Mouse (Mus musculus) T-helper 2 cell (primary cell): Measurements from ENCODE around the gene Mis12.

ENCODE experiments used
- in situ Hi-C: fragments of 300-600 bp; cut with MboI, MseI; formaldehyde crosslinking; loops from one replicate; pipeline ENCODE4 v1.15.1; 2025; ENCODE audit warnings: high pct_unique_total_duplicates

Mis12 gene

DNA sequence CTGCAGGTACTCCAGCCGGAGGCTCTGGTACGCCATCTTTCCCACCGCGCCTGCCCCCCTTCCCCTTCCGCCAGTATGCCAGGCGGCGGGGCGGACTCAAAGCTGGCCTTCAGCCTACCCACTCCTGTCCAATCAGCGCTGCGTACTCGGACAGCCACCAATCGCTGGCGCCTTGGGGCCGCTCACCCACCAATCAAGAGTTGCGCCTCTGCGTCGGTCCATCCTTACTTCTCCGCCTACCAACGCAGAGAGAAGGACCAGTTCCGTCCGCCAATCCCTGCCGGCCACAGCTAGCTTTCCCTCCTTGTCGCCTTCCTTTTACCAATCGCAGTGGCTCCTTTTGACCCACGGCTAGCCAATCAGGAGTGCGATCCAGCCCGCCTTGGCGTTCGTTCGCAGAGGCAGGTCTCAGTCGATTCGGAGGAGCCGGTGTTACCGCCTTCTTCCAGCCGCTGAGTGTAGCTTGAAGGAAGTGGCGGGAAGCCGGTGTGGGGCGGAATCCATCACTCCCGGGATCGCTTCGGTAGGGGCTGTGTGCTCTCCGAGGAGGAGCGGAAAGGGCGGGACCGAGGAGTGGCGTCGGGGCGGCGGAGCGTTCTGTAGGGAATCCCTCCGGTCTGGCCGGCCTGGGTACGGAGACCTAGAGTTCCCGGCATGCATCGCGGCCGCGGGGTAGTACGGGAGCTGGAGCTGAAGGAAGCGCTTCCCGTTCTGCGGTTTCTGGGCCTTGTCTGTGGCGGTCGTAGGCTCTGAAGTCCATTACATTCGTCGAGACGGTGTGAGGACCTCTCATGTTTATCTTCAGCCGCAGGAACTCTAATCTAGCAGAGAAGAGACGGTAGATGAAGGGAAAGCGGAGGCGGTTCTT lies at the start of gene Mis12, which contains the start of gene Derl2:
Mis12 (plus strand) TSS at position 411 of the 868 bp plus-strand sequence.
Derl2 (minus strand) TSS at position 641 of the 868 bp plus-strand sequence.
- in situ Hi-C loops = loop anchor here (25.0 kb wide), 2 partner anchors 1193 to 1418 kb away; partner anchors contain the start of genes 4933427D14Rik, Ggt6, Gm43951 and Med31

DNA sequence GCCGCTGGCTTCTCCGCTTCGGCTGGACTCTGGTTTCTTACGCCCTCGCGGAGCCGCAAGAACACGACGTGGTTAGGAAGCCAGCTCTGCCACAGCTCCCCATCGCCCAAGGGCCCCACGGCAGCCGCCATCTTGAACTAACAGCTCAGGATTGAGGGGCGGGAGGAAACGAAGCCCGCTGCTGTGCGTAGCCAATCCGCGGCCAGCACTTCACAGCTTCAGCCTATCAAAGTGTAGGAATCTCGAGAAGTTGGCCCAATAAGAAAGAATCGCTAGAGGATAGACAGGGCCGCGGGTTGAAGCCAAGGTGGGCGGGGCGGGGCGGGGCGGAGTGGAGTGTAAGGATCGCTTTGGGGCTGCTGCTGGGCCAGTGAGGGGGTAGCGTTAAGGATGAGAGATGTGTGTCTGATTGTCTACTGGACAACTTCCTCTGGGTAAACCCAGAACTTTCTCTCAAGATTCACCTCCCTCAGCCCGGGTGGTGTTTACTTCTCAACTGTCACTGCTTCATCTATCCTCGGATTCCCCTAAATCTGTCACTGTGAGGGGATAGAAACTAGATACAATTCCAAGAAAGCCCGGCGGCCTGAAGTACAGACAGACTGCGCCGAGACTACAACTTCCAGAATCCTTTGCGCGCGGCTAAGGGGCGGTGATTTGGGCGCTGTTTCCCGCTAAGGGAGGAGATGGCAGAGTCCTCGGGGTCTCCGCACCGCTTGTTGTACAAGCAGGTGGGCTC lies 49.4 kb upstream of the Mis12 start, which contains the start of the genes Nup88 and Rpain:
Nup88 (minus strand) TSS at position 153 of the 739 bp plus-strand sequence.
Rpain (plus strand) TSS at position 393 of the 739 bp plus-strand sequence.
- in situ Hi-C loops = no loop called here

DNA sequence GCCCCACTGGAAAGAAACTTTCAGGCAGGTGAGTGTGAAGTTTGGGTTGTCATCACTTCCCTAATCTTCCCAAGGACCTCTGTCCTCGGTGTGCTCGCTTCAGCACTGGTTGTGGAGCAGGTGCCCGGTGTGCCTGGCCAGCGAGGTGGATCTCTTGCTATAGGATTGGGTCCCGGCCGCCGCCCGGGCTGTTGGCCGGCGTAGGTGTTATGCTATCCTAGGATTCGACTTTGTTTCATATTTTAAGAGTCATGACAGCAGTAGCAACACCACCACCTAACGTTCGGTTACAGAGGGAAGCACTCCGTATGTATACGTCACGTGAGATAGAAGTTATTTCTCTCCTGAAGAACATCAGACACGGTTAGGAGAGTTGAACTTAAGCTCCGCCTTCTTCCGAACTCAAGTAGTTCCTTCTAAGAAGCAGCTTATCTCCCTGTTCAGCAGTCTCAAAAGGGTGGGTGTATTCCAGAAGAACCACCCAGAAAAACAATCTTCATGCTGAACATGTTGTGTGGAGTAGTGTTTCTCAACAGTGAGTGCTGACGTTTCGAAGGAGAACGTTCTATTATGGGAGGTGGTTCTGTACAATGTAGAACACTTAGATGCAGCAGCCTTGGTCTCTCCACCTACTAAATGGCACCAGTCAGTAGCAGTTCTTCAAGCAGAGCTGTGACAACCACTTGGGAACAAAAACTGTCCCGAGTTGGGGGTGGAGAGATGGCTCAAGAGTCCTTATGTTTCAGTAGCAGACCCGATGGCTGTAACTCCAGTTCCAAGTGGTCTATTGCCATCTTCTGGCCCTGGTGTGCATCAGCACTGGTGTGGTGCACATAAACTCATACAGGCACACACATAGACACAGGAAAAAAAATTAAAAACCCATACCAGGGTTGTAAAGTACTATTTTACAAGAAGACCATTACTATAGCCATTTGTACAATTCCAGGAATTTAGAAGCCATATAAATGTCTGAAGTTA lies 48.6 kb upstream of the Mis12 start:
- in situ Hi-C loops = no loop called here

DNA sequence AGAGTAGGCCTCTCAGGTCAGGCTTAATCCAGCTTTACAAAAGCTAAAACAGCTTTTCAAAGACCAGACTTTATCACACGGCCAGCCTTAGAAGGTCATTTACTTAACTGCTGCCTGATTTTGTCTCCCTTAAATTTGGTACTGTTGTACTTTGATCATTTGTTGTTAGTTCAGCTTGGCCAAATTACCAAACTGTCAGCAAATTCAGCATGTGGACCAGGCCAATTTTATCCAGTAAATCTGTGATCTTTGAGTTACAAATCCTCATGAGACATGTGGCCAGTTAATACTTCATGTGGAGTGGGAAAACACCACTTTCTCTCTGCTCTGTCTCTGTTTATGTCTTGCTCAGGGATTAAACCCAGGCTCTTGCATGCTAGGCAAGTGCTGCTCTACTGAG lies 46.8 kb upstream of the Mis12 start:
- in situ Hi-C loops = no loop called here

DNA sequence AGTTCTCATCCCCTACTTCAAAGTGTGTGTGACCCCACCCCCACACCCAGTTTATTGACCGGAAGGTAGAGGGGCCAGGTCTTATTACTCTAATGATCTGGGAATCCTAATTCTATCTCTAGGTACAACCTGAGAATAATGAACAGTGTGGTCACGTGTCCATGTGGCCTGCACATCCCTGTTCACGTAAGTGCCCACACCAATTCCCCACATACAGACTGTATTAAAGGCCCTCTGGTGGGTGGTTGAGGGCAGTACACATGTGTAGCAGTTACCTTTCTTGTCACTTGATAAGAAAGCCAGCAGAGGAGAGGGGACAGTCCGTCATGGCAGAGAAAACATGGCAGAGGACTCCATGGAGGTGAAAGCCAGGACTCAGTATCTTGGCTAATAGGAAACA lies 45.5 kb upstream of the Mis12 start:
- in situ Hi-C loops = no loop called here

DNA sequence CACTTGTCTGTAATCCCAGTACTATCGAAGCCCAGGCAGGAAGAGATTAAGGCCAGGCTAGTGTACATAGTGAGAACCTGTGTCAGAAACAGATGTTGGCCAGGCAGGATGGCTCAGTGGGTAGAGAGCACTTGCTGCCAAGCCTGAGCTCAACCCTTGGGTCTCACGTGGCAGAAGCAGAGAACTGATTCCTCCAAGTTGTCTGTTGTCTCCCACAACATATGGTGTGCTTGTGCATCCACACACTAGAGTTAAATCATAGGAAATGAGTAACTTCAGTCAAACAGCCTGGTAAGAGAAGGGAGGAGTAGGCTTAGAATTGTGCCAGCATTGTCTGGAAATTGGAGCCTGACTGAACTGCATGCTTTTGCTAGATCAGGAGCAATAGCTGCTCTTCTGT lies 44.2 kb upstream of the Mis12 start:
- in situ Hi-C loops = no loop called here

DNA sequence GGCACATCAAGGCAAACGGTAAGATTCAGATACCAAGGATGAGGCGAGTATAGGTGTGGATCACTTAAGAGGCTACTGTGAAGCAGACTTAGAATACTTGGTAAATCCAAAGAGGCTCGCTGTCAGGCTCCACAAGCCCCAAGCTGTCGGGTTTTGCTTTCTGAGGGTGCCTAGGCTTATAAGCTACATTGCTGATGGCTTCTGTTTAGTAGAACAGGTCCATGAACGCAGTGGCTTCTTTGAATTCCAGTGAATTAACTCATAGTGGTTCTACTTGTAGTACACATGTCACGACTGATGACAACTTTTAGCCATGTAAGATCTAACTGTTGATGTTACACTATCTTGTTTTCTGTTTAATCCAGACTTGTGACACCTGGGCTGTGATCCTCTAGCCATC lies 42.1 kb upstream of the Mis12 start:
- in situ Hi-C loops = no loop called here

DNA sequence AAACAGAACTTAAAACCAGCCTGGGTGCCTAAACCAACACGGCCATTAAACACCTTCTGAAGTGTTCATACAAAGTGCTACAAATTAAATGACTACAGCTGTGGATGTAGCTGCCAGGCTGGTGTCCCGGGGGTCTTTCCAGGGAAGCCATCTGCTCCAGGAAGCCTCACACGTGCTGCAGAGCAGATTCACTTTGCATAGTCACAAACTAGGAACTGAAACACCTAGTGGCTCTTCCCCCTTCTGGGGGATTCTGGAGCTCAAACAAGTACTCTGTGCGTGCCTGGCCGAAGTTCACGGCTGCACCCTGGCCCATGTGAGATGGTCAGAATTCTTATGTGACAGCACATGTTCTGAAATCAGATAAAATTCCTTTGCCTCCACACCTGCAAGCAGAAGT lies 39.2 kb upstream of the Mis12 start:
- in situ Hi-C loops = no loop called here

DNA sequence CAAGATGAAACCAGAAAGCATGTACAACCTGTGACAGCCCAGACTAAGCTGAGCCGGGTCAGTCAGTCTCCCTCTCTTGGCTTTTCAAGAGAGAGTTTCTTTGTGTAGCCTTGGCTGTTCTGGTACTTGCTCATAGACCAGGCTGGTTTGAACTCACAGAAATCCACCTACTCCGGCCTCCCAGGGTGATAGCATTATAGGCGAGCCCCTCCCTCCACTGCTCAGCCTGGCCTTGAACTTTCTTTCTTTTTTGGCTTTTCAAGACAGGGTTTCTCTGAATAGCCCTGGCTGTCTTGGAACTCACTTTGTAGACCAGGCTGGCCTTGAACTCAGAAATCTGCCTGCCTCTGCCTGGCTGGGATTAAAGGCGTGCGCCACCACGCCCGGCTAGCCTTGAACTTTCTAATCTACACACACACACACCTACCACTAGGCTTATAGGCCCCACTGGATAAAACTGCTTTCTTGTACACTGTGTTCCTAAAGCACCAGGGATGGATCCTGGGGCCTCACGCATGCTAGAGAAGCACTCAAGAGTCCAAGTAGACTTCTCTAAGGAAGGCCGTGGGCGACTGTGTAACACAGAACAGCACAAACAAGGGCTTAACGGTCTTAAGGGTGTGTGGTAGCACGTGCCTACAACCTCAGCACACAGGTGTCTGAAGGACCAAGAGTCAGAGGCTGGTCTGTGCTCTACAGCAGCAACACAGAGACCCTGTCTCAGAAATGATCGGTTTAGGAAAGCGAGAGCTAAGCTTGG lies 38.5 kb upstream of the Mis12 start:
- in situ Hi-C loops = no loop called here

DNA sequence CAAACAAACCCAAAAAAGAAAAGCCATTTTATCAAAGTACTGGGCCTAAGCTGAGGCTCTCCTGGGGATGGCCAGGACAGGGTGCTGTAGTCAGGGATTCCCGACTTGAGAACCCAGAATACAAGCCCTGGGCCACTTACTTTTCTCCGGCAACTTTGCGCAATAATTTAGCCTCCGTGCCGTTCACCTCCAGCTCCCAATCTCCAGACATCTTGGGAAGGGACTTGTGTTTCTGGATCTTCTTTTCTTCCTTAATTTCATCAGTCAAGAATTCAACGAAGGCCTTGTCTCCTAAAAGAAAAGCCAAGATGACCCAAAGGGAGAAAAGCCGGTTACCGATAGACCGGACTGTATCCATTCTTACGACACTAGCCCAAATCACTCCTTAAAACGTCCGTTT lies 37.4 kb upstream of the Mis12 start:
- in situ Hi-C loops = no loop called here

DNA sequence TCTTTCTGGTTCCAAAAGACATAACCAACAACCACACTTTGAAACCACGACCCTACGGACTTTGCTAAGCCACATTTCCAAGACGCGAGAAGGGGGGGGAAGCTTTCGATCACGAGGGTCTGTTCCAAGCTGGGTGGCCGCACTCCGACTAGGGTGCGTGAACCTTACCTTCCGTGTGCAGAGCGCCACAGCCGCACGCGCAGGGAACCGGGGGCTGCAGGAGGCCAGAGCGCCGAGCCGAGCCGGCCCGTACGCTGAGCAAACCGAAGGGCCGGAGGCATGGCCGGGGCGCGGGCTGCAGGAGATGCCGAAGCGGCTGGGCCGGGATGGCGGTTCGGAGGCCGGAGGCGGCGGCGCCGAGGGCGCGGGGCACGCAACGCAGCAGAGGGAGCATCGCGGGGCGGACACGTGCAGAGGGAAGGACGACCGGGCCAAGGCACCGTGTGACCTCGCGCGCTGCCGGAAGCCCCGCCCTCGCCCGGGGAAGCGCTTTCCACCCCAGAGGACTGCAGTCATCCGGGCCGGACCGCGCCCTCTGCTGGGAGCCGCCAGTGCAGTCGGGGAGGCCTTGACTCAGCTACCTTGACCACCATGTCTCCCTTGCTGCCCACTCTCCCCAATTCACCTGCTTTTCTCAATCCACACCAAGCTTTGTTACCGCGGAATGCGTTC lies 36.7 kb upstream of the Mis12 start, which contains the start of gene C1qbp:
C1qbp (minus strand) TSS at position 470 of the 672 bp plus-strand sequence.
- in situ Hi-C loops = no loop called here

DNA sequence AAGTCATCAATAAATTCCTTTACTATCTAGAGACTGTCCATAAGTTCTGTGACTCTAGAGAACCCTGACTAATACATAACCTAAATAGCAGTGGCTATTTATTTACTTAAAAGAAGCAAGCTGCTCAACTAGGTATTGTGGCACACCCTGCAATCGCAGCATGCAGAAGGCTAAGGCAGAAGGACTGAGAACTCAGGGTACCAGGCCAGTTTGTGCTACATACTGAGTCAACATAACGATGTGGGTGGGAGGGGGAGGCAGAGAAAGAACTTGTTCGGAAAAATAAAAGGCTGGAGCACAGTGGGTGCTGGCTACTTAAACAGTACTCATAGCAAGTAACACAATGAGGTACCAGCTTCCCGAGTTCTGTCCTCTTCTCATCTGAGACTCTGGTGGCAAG lies 18.2 kb upstream of the Mis12 start:
- in situ Hi-C loops = loop anchor here (25.0 kb wide), 2 partner anchors 1211 to 1436 kb away; partner anchors contain the start of genes 4933427D14Rik, Ggt6, Gm43951 and Med31

DNA sequence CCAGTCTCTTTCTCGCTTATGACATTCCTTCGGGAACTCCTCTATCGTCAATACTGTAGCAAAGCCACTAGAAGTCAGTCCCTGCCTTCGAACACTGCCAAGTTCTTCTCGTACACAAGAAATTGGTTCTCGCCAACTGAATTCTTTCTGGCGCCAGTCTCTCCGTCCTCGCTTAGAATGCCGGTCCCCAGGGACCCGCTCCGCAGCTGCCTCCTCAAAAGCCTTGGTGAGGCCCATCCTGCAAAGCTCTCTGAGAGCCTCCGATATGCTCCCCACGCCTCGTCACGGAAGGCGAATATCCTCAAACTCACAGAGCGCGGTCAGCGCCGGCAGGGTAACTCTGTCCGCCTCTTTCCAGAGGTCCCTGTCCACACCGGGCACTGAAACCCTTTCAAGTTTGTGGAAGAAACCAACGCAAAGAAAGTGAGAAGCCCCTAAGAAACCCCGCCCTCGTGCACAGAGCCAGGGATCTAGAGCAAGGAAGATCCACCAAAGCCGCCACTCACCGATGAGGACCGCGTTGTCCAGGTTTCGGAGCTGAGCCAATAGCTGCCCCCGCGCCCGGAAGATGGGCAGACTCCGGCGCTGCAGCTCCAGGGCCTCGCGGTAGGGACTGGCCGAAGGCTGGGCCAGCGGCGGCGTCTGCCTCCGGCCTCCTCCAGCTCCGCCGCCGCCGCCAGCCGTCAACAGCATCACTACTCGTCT lies 15.6 kb upstream of the Mis12 start:
- in situ Hi-C loops = loop anchor here (25.0 kb wide), 2 partner anchors 1209 to 1434 kb away; partner anchors contain the start of genes 4933427D14Rik, Ggt6, Gm43951 and Med31

DNA sequence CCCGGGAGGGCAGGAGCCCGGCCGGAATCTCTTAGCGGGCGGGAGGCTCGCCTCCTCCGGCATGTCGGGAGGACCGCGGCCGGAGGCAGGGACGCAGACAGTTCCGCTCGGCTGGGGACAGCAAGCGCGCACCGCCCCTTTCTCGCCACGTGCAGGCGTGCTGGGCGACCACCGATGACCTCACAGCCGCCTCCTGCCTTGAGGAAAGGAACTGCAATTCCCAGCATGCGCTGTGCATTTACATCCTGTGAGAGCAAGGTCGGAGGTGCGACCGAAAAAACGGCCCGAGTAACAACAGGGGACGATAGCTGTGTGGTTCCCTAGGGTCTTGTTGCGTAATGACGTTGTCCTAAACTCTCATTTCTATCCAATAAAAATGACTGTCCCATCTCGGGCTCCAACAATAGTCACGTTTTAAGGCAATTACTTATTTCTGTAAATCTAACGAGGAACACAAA lies 15.1 kb upstream of the Mis12 start, which contains the start of gene Dhx33:
Dhx33 (minus strand) TSS at position 122 of the 458 bp plus-strand sequence.
- in situ Hi-C loops = loop anchor here (25.0 kb wide), 2 partner anchors 1208 to 1433 kb away; partner anchors contain the start of genes 4933427D14Rik, Ggt6, Gm43951 and Med31

DNA sequence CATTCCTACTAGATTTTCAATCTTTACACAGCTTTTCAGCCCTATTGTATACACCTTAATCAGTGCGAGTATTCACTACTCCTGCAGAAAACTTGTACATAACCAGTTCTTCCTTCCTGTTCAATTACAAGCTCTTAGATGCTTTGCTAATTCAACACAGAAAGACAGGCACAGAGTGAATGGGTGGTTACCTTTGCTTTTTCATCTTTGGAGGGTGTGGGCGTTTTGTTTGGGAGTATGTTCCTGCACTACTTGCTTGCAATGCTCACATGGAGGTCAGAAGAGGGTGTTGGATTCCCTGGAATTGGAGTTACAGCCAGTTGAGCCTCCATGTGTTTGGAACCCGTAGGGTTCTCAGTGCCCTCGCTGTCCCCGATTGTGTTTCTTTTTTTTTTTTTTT lies 14.4 kb upstream of the Mis12 start:
- in situ Hi-C loops = loop anchor here (25.0 kb wide), 2 partner anchors 1207 to 1432 kb away; partner anchors contain the start of genes 4933427D14Rik, Ggt6, Gm43951 and Med31

DNA sequence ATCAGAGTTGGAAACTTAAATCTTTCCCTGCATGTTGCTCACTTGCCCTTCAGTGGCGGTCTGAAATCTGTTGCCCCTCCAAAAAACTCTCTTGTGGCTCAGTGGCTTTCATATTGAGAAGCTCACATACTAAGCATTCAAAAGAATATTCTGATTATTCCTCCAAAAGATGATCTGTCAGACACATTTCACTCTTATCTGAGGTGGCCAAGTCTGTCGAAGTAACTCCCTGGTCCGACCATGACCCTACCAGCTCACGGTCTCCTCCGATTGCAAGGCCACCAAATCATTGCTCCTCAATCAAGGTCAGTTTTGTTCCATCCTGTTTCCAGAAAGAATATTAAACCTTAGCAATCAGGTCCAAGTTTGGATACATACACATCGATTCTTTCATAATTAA lies 12.4 kb upstream of the Mis12 start:
- in situ Hi-C loops = loop anchor here (25.0 kb wide), 2 partner anchors 1205 to 1430 kb away; partner anchors contain the start of genes 4933427D14Rik, Ggt6, Gm43951 and Med31

DNA sequence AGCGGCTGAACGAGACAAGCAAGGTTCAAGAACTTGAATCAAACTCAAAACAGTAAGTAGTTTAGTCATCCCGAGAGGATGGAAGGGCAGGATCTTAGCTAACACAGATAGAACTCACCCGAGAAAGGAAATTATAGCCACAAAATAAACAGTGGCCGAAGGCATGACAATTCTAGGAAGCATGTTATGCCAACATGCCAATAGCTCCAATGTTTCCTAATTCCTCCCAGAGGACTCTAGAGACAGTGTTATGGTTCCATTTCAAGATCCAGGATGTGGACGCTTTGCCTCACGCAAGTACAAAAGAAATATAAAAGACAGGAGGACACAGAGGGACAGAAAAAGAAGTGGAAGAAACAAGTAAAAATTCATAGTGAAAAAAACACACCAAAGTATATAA lies 11.6 kb upstream of the Mis12 start:
- in situ Hi-C loops = loop anchor here (25.0 kb wide), 2 partner anchors 1204 to 1429 kb away; partner anchors contain the start of genes 4933427D14Rik, Ggt6, Gm43951 and Med31

DNA sequence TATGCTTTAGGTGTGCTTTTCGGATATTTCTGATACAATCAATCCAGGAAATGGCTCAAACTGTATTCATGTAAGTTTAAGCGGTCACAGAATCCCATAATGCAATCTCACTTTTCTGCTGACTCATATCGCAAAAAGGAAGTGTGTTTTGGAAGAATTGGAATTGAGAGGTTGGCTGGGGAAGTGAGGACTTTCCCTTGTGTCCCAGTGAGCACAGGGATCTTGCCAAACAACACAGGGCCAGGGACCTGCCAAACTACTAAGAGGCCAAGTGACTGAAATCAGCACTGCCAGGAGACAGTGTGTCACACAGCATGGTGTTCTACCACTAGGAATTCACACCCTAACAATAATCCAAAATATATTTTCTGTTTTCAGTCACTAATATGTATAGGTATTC lies 11.1 kb upstream of the Mis12 start:
- in situ Hi-C loops = loop anchor here (25.0 kb wide), 2 partner anchors 1204 to 1429 kb away; partner anchors contain the start of genes 4933427D14Rik, Ggt6, Gm43951 and Med31
